Mouse (Mus musculus) limb, embryonic 11.5 days (tissue): ENCODE results near the gene Htr5b. TPM values are rescaled to one million over a fixed set of nuclear protein-coding genes. Genes with fewer than 3 reads are reported as not detected.
A peak's percentile ranks its signal among the peaks of the same experiment; 100 is the strongest.

Experiments
- ATAC-seq: fragments of 200-750 bp; cut with Nextera tagmentation; 2 replicates; pipeline ENCODE4 v1.8.0; 2017; ENCODE audit warnings: low read depth; ENCODE audit not compliant: insufficient number of reproducible peaks, low FRiP score, low TSS enrichment
- DNase-seq: peaks from one replicate; pipeline ENCODE4 v3.0.0-alpha.2; 2015; ENCODE audit warnings: low spot score
- H3K27ac ChIP-seq: fragments of 300-500 bp; sonication (generic); replicated peaks from 2 replicates; pipeline ENCODE4 v1.5.1; 2014; ENCODE audit warnings: low read depth, mild to moderate bottlenecking, low read length
- H3K27me3 ChIP-seq: fragments of 300-500 bp; sonication (generic); 2 replicates; pipeline ENCODE4 v1.6.1; 2014; ENCODE audit warnings: mild to moderate bottlenecking, low read length, mixed read lengths; ENCODE audit not compliant: control insufficient read depth, insufficient read depth
- H3K36me3 ChIP-seq: fragments of 300-500 bp; sonication (generic); 2 replicates; pipeline ENCODE4 v1.6.1; 2014; ENCODE audit warnings: mild to moderate bottlenecking, low read length, moderate library complexity, mixed read lengths; ENCODE audit not compliant: control insufficient read depth, insufficient read depth
- H3K4me1 ChIP-seq: fragments of 300-500 bp; sonication (generic); 2 replicates; pipeline ENCODE4 v1.6.1; 2014; ENCODE audit warnings: low read length, mixed read lengths; ENCODE audit not compliant: control insufficient read depth, insufficient read depth
- H3K4me2 ChIP-seq: fragments of 300-500 bp; sonication (generic); 2 replicates; pipeline ENCODE4 v1.6.1; 2014; ENCODE audit warnings: low read depth, mild to moderate bottlenecking, moderate library complexity; ENCODE audit not compliant: severe bottlenecking
- H3K4me3 ChIP-seq: fragments of 300-500 bp; sonication (generic); 2 replicates; pipeline ENCODE4 v1.5.1; 2014; ENCODE audit warnings: low read depth, low read length
- H3K9ac ChIP-seq: fragments of 300-500 bp; sonication (generic); 2 replicates; pipeline ENCODE4 v1.6.1; 2014; ENCODE audit warnings: mild to moderate bottlenecking, low read length
- H3K9me3 ChIP-seq: fragments of 300-500 bp; sonication (generic); 2 replicates; pipeline ENCODE4 v1.6.1; 2016; ENCODE audit warnings: low read length; ENCODE audit not compliant: control insufficient read depth
- WGBS: fragments of 180-500 bp; shearing (Covaris S2); extraction: QIAGEN DNeasy Blood & Tissue Kit; methylation state at CpG from one replicate; pipeline ENCODE4 v1.1.7; 2014; 5-methylcytosine and 5-hydroxymethylcytosine counted together
- polyA plus RNA-seq: library from polyadenylated mRNA; unstranded; fragments of >200 nt; fragmentation: Nextera tagmentation; extraction: Ambion mirVana; gene quantifications from 2 replicates; pipeline ENCODE4 v1.2.1, GENCODE M21; 2014

The Htr5b gene
- 0.78 and 1.2 TPM in 2 replicates for polyA plus RNA-seq

DNA sequence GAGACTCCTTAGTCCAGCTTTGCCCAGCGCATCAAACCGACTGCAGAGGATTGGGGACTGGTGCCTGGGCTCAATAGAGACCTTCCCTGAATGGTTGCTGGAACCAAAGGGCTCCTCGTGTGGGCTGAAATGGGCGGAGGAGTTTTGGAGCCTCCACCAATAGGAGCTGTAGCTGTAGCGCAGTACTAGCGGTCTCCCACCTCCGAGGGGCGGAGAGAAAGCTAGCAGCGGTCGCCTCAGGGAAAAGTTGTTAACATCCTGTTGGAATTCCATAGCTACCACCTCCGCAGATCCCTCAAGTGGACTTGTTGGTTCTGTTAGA lies at the start of gene Htr5b:
Gene Htr5b (minus strand): TSS at position 67 of the 322 bp plus-strand sequence.
- ATAC-seq (peak; percentile 91), DNase-seq (peak; percentile 75)
- Histone ChIP-seq H3K9me3 (no peaks in the 10 kb centered on the region), H3K9ac (no peak within 1 kb of the TSS), H3K27ac (no peak within 1 kb of the TSS), H3K27me3 (peaks cover 12% of the 10 kb centered on the region), H3K4me3 (peak within 1 kb of the TSS; percentile 27), H3K36me3 (no peaks in the 10 kb centered on the region), H3K4me2 (peak within 1 kb of the TSS; percentile 75), H3K4me1 (peaks cover 7% of the 10 kb centered on the region; the same call in 1 of the 2 replicates)
- WGBS: 2% methylated on average over 11 of the region's 11 CpGs

DNA sequence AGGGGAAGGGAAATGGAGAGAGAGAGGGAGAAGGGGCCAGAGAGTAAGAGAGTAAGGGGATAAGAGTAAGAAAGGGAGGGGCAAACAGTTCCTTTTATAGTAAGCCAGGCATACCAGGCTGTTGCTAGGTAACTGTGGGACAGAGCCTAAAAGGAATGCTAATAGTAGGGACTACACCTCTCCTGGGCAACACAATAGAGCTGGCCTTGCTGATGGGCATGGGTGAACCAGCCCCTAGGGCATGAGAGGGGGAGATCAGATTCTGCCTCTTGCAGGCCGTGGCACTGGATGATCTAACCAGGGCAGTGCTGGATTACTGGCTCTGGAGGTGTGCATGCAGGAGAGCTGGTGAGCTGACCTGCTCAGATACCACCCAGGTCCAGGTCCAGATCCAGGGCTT lies 49.2 kb upstream of the Htr5b start:
- Histone ChIP-seq H3K27ac (no peak overlapping the region), H3K36me3 (no peaks in the 10 kb centered on the region), H3K4me3 (no peak overlapping the region), H3K9me3 (no peaks in the 10 kb centered on the region), H3K9ac (no peak overlapping the region), H3K4me1 (no peaks in the 10 kb centered on the region), H3K4me2 (no peak overlapping the region), H3K27me3 (no peaks in the 10 kb centered on the region)
- ATAC-seq (no peak), DNase-seq (no peak)
- WGBS: 60% methylated on average over 1 of the region's 1 CpGs

DNA sequence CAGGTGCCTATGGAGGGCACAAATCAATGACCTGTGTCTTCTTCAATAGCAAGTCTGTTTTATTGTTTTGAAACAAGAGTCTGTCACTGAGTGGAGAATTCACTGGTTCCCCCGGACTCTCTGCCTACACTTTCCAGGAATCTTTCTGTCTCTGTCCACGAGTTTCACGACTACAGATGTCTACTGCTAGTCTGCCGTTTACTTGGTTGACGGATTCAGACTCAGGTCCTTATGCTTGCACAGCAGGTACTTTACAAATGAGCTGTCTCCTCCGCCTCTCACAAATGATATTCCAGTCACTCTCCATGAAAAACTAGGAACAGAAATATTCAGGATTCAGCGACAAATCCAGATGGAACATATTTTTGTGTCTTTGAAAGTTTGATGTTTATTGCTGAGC lies 42.3 kb upstream of the Htr5b start:
- Histone ChIP-seq H3K4me1 (no peaks in the 10 kb centered on the region), H3K9me3 (no peaks in the 10 kb centered on the region), H3K4me3 (no peak overlapping the region), H3K4me2 (no peak overlapping the region), H3K27me3 (no peaks in the 10 kb centered on the region), H3K9ac (no peak overlapping the region), H3K36me3 (no peaks in the 10 kb centered on the region), H3K27ac (no peak overlapping the region)
- DNase-seq: no peak
- ATAC-seq: no peak
- 89% methylated on average over 7 of the region's 7 CpGs for WGBS

DNA sequence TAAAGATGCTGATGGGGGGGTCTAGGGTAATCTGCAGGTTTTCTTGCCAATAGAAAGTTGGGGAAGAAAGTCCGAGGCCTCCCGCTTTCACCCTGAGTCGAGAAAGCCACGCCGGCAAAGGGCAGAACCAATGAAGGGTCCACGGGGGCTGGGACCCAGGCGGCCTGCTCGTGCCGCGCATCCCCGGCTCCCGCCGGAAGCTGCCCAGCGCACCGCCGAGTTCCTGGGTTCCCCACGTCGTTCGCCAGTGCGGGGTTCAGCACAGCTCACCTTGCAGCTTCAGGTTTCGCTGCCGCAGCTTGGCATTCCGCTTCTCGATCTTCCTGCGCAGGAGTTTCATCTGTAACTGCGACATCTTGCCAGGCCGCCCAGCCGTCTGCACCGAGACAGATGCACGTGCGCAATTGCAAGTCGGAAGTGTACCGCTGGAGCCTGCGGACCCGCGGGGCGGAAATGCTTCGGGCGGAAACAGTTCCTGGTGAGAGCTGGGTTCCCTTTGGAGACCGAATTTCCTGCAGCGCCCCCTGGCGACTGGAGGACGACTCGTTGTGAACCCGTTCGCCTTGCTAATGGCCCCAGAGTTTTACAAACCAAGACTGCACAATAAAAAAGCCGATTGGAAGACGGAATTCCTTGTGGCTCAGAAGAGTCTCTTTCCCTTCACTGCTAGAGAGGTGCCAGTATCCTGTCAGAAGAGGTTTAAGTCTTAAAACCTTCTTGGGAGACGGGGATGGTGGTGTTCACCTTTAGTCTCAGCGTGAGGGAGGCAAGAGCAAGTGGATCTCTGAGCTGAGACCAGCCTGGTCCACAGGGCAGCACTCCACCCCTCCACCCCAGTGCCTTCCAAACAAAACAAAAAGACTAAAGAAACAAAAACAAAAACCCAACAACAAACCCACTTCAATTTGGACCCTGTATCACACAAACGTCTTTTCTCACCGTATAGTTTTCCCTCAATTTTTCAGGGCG lies 39.5 kb upstream of the Htr5b start, which contains the start of gene Ddx18:
Gene Ddx18 (minus strand): TSS at position 469 of the 969 bp plus-strand sequence.
- Histone ChIP-seq H3K27ac (no peak within 1 kb of the TSS), H3K9ac (peak within 1 kb of the TSS; percentile 39), H3K4me1 (no peaks in the 10 kb centered on the region), H3K4me3 (peak within 1 kb of the TSS; percentile 60), H3K27me3 (no peaks in the 10 kb centered on the region), H3K9me3 (no peaks in the 10 kb centered on the region), H3K36me3 (peaks cover 6% of the 10 kb centered on the region), H3K4me2 (peak within 1 kb of the TSS; percentile 68)
- ATAC-seq (peak; percentile 98), DNase-seq (peak; percentile 99)
- WGBS: 6% methylated on average over 53 of the region's 53 CpGs

DNA sequence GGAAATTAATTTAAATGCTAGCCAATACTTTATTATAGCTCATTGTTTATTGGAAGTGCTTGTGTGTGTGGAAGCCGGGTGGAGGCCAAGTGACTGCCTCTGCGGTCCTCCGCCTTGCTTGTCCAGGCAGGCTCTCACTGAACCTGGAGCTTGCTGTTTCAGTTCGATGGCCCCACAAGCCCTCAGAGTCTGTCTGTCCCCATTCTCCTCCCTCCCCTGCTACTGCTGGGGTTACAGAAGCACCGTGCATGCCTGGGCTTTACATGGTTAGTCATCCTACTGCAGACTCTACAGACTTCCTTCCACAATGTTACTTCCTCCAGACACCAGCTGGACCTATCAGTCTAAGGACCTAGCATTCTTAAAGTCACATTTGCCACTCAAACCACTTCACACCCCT lies 29.6 kb upstream of the Htr5b start:
- WGBS: 93% methylated on average over 5 of the region's 5 CpGs
- no peak for ATAC-seq

DNA sequence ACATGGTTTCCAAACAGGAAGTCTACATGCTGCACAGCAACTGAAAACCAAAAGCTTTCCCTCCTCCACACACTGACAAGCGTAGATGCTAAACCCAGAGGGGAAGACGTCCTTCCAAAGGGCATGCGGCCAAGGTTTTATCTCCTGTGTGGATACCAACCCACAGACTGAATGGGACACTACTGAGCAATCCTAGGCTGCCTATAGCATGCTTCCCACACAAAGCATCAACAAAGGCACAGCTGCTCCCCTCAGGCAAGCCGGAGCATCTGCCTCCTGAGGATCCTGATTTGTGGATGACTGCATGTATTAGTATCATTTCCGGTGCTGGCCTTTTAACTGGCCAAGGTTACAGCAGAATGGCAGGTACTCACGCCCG lies 23.2 kb upstream of the Htr5b start:
- Histone ChIP-seq H3K27me3 (no peaks in the 10 kb centered on the region), H3K36me3 (peaks cover 16% of the 10 kb centered on the region)
- no peak for DNase-seq

More for the DNA sequence above, 29.6 kb upstream of the Htr5b start:
- H3K4me3 ChIP-seq: no peak overlapping the region
- no peaks in the 10 kb centered on the region for H3K4me1 ChIP-seq
- H3K27ac ChIP-seq: no peak overlapping the region
- peaks cover 26% of the 10 kb centered on the region for H3K36me3 ChIP-seq
- H3K9me3 ChIP-seq: no peaks in the 10 kb centered on the region
- DNase-seq: no peak
- H3K9ac ChIP-seq: no peak overlapping the region
- no peaks in the 10 kb centered on the region for H3K27me3 ChIP-seq
- no peak overlapping the region for H3K4me2 ChIP-seq

DNA sequence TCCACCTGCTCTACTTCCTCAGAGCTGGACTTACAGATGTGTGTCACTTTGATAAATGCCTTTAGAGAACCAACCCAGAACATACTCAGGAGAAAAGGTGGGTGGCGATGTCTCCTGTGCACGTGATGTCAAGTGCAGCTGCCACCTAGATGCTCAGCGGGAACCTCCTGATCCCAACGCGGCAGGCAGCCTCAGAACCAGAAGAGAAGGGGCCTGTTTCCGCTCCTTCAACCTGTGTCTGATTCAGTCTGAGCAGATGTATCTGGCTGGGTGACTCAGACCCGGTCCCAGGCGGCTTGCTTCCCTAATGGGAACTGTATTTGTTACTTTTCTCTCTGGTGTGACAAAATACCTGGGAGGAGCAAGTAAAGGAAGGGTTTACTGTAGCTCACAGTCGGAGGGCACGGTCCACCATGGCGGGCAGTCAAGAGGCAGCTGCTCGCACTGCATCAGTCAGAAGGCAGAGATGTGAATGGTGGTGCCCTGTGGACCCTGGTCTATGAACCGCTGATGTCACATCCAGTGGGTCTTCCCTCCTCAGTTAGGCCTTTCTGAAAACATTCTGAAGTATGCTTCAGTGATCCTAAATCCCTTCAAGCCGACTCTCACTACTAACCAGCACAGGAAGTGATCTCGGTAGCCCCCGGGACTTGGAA lies 22.7 kb upstream of the Htr5b start:
- Histone ChIP-seq H3K9ac (no peak overlapping the region), H3K27ac (no peak overlapping the region), H3K4me2 (no peak overlapping the region), H3K36me3 (peaks cover 12% of the 10 kb centered on the region), H3K4me3 (no peak overlapping the region), H3K9me3 (no peaks in the 10 kb centered on the region), H3K27me3 (no peaks in the 10 kb centered on the region), H3K4me1 (no peaks in the 10 kb centered on the region)
- no peak for ATAC-seq
- DNase-seq: no peak
- 90% methylated on average over 16 of the region's 16 CpGs for WGBS

More for the DNA sequence above, 23.2 kb upstream of the Htr5b start:
- Histone ChIP-seq H3K27ac (no peak overlapping the region), H3K4me3 (no peak overlapping the region), H3K9me3 (no peaks in the 10 kb centered on the region), H3K4me1 (no peaks in the 10 kb centered on the region), H3K4me2 (no peak overlapping the region), H3K9ac (no peak overlapping the region)
- 94% methylated on average over 7 of the region's 7 CpGs for WGBS
- ATAC-seq: no peak

DNA sequence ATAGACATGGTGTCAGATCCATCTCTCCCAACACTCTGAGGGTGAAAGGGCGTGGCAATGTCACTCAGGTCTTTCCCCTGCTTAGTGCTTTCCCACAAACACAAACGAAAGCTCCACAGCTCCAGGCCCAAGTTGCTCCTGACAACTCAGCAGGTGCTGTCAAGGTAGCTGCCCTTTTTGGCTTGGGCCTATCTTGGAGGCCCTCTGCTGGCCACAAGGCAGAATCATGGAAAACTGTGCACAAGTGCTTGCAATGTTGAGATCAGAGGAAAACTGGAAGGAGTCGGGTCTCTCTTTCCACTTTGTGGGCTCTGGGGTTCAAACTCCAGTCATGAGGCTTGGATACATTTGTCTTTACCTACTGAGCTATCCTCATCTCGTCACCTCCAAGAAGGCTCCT lies 21.2 kb upstream of the Htr5b start:
- H3K9me3 ChIP-seq: no peaks in the 10 kb centered on the region
- H3K36me3 ChIP-seq: peaks cover 3% of the 10 kb centered on the region; the same call in 1 of the 2 replicates
- H3K27me3 ChIP-seq: no peaks in the 10 kb centered on the region
- no peak overlapping the region for H3K27ac ChIP-seq
- WGBS: 73% methylated on average over 4 of the region's 4 CpGs
- DNase-seq (no peak), ATAC-seq (no peak)
- no peaks in the 10 kb centered on the region for H3K4me1 ChIP-seq
- H3K9ac ChIP-seq: no peak overlapping the region
- no peak overlapping the region for H3K4me3 ChIP-seq
- no peak overlapping the region for H3K4me2 ChIP-seq
